Mouse (Mus musculus) embryonic facial prominence, embryonic 14.5 days (tissue): Measurements from ENCODE around the gene Acp7. TPM values are rescaled to one million over a fixed set of nuclear protein-coding genes. Genes with fewer than 3 reads are reported as not detected.

Source experiments
- microRNA-seq: library from miRNA; unstranded; fragments of <30 nt; microRNA quantifications from one replicate; pipeline ENCODE4, GENCODE M21; 2016; ENCODE audit warnings: borderline number of aligned reads
- polyA plus RNA-seq: library from polyadenylated mRNA; unstranded; fragments of >200 nt; fragmentation: Nextera tagmentation; extraction: Ambion mirVana; gene quantifications from 2 replicates; pipeline ENCODE4 v1.2.1, GENCODE M21; 2014

Gene Acp7
- polyA plus RNA-seq, 1 experiment from 2014 or later: 0.40 TPM

Small RNA genes lying within 50 kb of the gene (microRNA-seq; reads per million reads assigned to microRNA genes)
- not detected for gene Mir7049

Other genes starting within 250 kb of the Acp7 start
- 44.1 and 48.2 TPM in 2 replicates for gene Med29, start 238.6 kb downstream of the Acp7 start, polyA plus RNA-seq
- gene Paf1, start 238.4 kb downstream of the Acp7 start, polyA plus RNA-seq: 52.1 and 54.1 TPM in 2 replicates
- gene Gmfg, start 193.9 kb downstream of the Acp7 start, polyA plus RNA-seq: 14.7 and 20.4 TPM in 2 replicates
- 4.0 and 6.7 TPM in 2 replicates for gene Lrfn1, start 179.4 kb downstream of the Acp7 start, polyA plus RNA-seq
- gene Ifnl2, start 120.9 kb downstream of the Acp7 start, polyA plus RNA-seq: not detected in 2 replicates
- gene Ifnl3, start 108.5 kb downstream of the Acp7 start, polyA plus RNA-seq: not detected in 2 replicates
- not detected in 2 replicates for gene Sycn, start 90.4 kb downstream of the Acp7 start, polyA plus RNA-seq
- gene Nccrp1, start 84.1 kb downstream of the Acp7 start, polyA plus RNA-seq: 0.17 and 0.43 TPM in 2 replicates
- 31.5 and 33.8 TPM in 2 replicates for gene Samd4b, start 33.2 kb downstream of the Acp7 start, polyA plus RNA-seq
- gene Pak4, start 33.1 kb downstream of the Acp7 start, polyA plus RNA-seq: 20.7 and 23.5 TPM in 2 replicates
- 6.9 and 7.1 TPM in 2 replicates for gene Fbxo27, start 61.5 kb upstream of the Acp7 start, polyA plus RNA-seq
- gene Fbxo17, start 85.5 kb upstream of the Acp7 start, polyA plus RNA-seq: 27.8 and 29.0 TPM in 2 replicates
- 119 and 120 TPM in 2 replicates for gene Mrps12, start 110.5 kb upstream of the Acp7 start, polyA plus RNA-seq
- 20.5 and 22.9 TPM in 2 replicates for gene Sars2, start 110.7 kb upstream of the Acp7 start, polyA plus RNA-seq
- 3.8 and 12.7 TPM in 2 replicates for gene Ccer2, start 124.8 kb upstream of the Acp7 start, polyA plus RNA-seq
- 76.8 and 79.3 TPM in 2 replicates for gene Sirt2, start 135.4 kb upstream of the Acp7 start, polyA plus RNA-seq
- gene Nfkbib, start 136.2 kb upstream of the Acp7 start, polyA plus RNA-seq: 40.9 and 41.5 TPM in 2 replicates
- 2.7 and 3.0 TPM in 2 replicates for gene Rinl, start 157.6 kb upstream of the Acp7 start, polyA plus RNA-seq
- gene Hnrnpl, start 177.2 kb upstream of the Acp7 start, polyA plus RNA-seq: 180 and 182 TPM in 2 replicates
- 183 and 202 TPM in 2 replicates for gene Ech1, start 193.9 kb upstream of the Acp7 start, polyA plus RNA-seq
- gene Lgals4, start 202.5 kb upstream of the Acp7 start, polyA plus RNA-seq: 3.4 and 4.1 TPM in 2 replicates
- gene Lgals7, start 232.5 kb upstream of the Acp7 start, polyA plus RNA-seq: 27.3 and 53.0 TPM in 2 replicates